Mouse (Mus musculus) cortical plate, adult 2 months (tissue): ENCODE data around the gene Traf7.

Experiments
- CTCF ChIP-seq: fragments of 200-500 bp; IDR thresholded peaks from 2 replicates; pipeline ENCODE4 v1.5.1; 2011; ENCODE audit warnings: mild to moderate bottlenecking, control low read depth, low read length; ENCODE audit not compliant: insufficient read depth; ENCODE audit errors: extremely low read depth
- POLR2A ChIP-seq: fragments of 200-500 bp; IDR thresholded peaks from 2 replicates; pipeline ENCODE4 v1.6.1; 2011; ENCODE audit warnings: mild to moderate bottlenecking, low read length, control low read depth; ENCODE audit not compliant: insufficient read depth; ENCODE audit errors: extremely low read depth

DNA sequence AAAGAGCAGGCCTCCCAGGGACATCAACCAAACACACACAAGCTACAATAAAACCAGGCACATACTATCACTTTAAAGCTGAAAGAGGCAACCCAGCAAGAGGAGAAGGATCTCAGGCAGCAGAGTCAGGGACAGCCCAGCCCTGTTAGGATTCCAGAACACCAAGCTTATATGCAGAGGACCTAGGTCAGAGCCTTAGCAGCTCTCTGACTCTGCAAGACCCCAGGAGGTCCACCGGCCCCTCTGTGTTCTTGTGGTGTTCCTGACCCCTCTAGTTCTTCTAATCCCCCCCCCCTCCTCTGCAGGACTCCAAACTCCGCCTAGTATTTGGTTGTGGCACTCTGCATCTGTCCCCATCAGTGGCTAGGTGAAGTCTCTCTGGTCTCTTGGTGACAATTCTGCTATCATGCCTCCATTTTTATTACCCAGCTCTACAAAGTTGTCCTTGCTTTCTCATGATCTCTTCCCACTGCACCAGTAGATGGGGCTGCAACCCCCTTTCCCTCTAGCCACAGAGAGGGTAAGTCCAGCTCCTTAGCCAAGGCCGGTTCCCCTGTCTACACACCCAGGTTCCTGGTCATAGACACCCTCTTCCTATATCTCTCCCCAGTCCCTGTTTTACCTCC, 47.4 kb downstream of the Traf7 start:
- TF ChIP-seq CTCF (peak; percentile 46), POLR2A (no peak)
